8 mouse cellular contexts compared by ENCODE assay signal in genomic region chr6:97178491-97179366, GRCm38 (mm10). TPM values are rescaled to one million over a fixed set of nuclear protein-coding genes. Genes with fewer than 3 reads are reported as not detected.
DNase-seq lines count a peak whose midpoint lies in the region; ATAC-seq lines count a peak whose summit lies in the region.

Gene Tmf1 (minus strand): TSS chr6:97179122.

- peak within 1 kb of the TSS; percentile 69 for H3K4me2 ChIP-seq in hindbrain, embryonic 12.5 days (replicated peaks)

- no peaks in the 10 kb centered on the region for H3K9me3 ChIP-seq in hindbrain, embryonic 12.5 days (replicated peaks)

- peak within 1 kb of the TSS; percentile 97 for H3K9ac ChIP-seq in hindbrain, embryonic 12.5 days

- H3K4me1 ChIP-seq in hindbrain, embryonic 12.5 days = peaks cover 15% of the 10 kb centered on the region

- peak; percentile 97 for DNase-seq in Muller cell, postnatal 12 days (ENCODE audit: inconsistent ontology term)
- DNase-seq in cerebellum, adult 9-11 months = peak; percentile 95
- peak; percentile 91 to 94 for DNase-seq in frontal cortex, postnatal 10 days (ENCODE audit: low spot score in 2 of 2)
- DNase-seq in layer of hippocampus, postnatal 14 days (ENCODE audit: low spot score in 2 of 2) = peak; percentile 91 to 97
- peak; percentile 96 for DNase-seq in lung, postnatal 14 days
- peak; percentile 85 for DNase-seq in retina, adult 2 months (ENCODE audit: low read depth, low spot score)
- peak; percentile 93 to 96 for DNase-seq in thymus, postnatal 36 days

- H3K36me3 ChIP-seq in hindbrain, embryonic 12.5 days = peaks cover 13% of the 10 kb centered on the region

- under 1% methylated on average over 75 of the region's 80 CpGs for WGBS in hindbrain, embryonic 12.5 days

- H3K27me3 ChIP-seq in hindbrain, embryonic 12.5 days = no peaks in the 10 kb centered on the region

- peak within 1 kb of the TSS; percentile 95 for H3K4me3 ChIP-seq in hindbrain, embryonic 12.5 days

- peak; percentile 97 for ATAC-seq in hindbrain, embryonic 12.5 days (ENCODE audit: low FRiP score)

- peak within 1 kb of the TSS; percentile 95 for H3K27ac ChIP-seq in hindbrain, embryonic 12.5 days

RNA-seq across cellular contexts. Expression of gene Tmf1, which starts in this region (rescaled TPM):
- polyA plus RNA-seq in hindbrain, embryonic 12.5 days (2016; fragmentation: Nextera tagmentation; extraction: Ambion mirVana) = 38.0 and 45.7 TPM in 2 replicates
- total RNA-seq in layer of hippocampus, postnatal 14 days (2021) = 10 to 100 TPM; 56.9 to 57.9 TPM

Comparison
In these comparisons a context has a peak if more than half of its experiments do, and no peak if none do; other contexts are left out.
1. Peak in every context shown above with its lines: DNase-seq, ATAC-seq, H3K4me3 ChIP-seq and H3K27ac ChIP-seq.